13 mouse cellular contexts compared by ENCODE assay signal in genomic region chr9:35324571-35324970, GRCm38 (mm10). TPM values are rescaled to one million over a fixed set of nuclear protein-coding genes. Genes with fewer than 3 reads are reported as not detected.
DNase-seq lines count a peak whose midpoint lies in the region; ATAC-seq lines count a peak whose summit lies in the region.
"Had no signal": no experiment of that assay in that cellular context is flagged by ENCODE, and none has a peak within 500 bp of the region (broad histone marks: within the 10 kb centered on the region; RNA-seq: fewer than 3 reads in every experiment).

No protein-coding gene starts in this region.

- ATAC-seq in kidney, embryonic 16.5 days (ENCODE audit: low FRiP score, low TSS enrichment) = peak; percentile 50
- ATAC-seq in intestine, embryonic 15.5 days = peak; percentile 9; the same call in 1 of the 2 replicates
- ATAC-seq: forebrain, embryonic 13.5 days had no signal

- no peak overlapping the region for H3K9ac ChIP-seq in kidney, embryonic 16.5 days (replicated peaks; ENCODE audit: low read length)
- H3K9ac ChIP-seq in intestine, embryonic 15.5 days = no peak overlapping the region
- H3K9ac ChIP-seq: forebrain, embryonic 13.5 days; heart, embryonic 12.5 days; midbrain, embryonic 12.5 days had no signal

- no peak overlapping the region for H3K4me3 ChIP-seq in kidney, embryonic 16.5 days (ENCODE audit: low read length)
- no peak overlapping the region for H3K4me3 ChIP-seq in intestine, embryonic 15.5 days (replicated peaks)
- H3K4me3 ChIP-seq: forebrain, embryonic 13.5 days; heart, embryonic 12.5 days; midbrain, embryonic 12.5 days had no signal

- WGBS in kidney, embryonic 16.5 days = 31% methylated on average over 2 of the region's 2 CpGs
- 30% methylated on average over 2 of the region's 2 CpGs for WGBS in intestine, embryonic 15.5 days

- no peaks in the 10 kb centered on the region for H3K9me3 ChIP-seq in kidney, embryonic 16.5 days (ENCODE audit: low read length)
- no peaks in the 10 kb centered on the region for H3K9me3 ChIP-seq in intestine, embryonic 15.5 days
- H3K9me3 ChIP-seq: forebrain, embryonic 13.5 days; heart, embryonic 12.5 days; midbrain, embryonic 12.5 days had no signal

- no peaks in the 10 kb centered on the region for H3K36me3 ChIP-seq in kidney, embryonic 16.5 days (ENCODE audit: insufficient read depth, low read length)
- H3K36me3 ChIP-seq in intestine, embryonic 15.5 days = no peaks in the 10 kb centered on the region
- H3K36me3 ChIP-seq: heart, embryonic 12.5 days; midbrain, embryonic 12.5 days had no signal

- intact Hi-C loops in left cerebral cortex, postnatal 14 days (cut with DNase I) = no loop called here

- H3K4me1 ChIP-seq in kidney, embryonic 16.5 days (ENCODE audit: insufficient read depth, low read length) = peaks cover 20% of the 10 kb centered on the region
- peaks cover 18% of the 10 kb centered on the region for H3K4me1 ChIP-seq in intestine, embryonic 15.5 days (replicated peaks)

- no peak for DNase-seq in kidney, adult 9 months
- peak; percentile 65 for DNase-seq in Muller cell, postnatal 12 days (ENCODE audit: inconsistent ontology term)
- DNase-seq in mesoderm, embryonic 11.5 days (ENCODE audit: low read depth, low spot score) = peak; percentile 70
- no peak for DNase-seq in ovary, postnatal 14 days (ENCODE audit: low spot score)
- DNase-seq in left cerebral cortex, postnatal 14 days (ENCODE audit: low spot score in 2 of 2) = no peak
- no peak for DNase-seq in left cerebral cortex, adult 18-20 months (ENCODE audit: low spot score in 2 of 2)
- DNase-seq: cerebellum, adult 2 months; gastrocnemius, postnatal 14 days had no signal

- H3K27me3 ChIP-seq in kidney, embryonic 16.5 days (ENCODE audit: insufficient read depth, low read length) = peaks cover 2% of the 10 kb centered on the region; the same call in 1 of the 2 replicates
- H3K27me3 ChIP-seq in intestine, embryonic 15.5 days (replicated peaks) = no peaks in the 10 kb centered on the region
- H3K27me3 ChIP-seq: heart, embryonic 12.5 days had no signal

- no peak overlapping the region for H3K27ac ChIP-seq in kidney, embryonic 16.5 days (ENCODE audit: low read length)
- H3K27ac ChIP-seq in intestine, embryonic 15.5 days = no peak overlapping the region
- H3K27ac ChIP-seq: forebrain, embryonic 13.5 days; midbrain, embryonic 12.5 days had no signal

- H3K4me2 ChIP-seq in kidney, embryonic 16.5 days (replicated peaks; ENCODE audit: low read depth, low read length) = no peak overlapping the region
- no peak overlapping the region for H3K4me2 ChIP-seq in intestine, embryonic 15.5 days (replicated peaks)
- H3K4me2 ChIP-seq: forebrain, embryonic 13.5 days; heart, embryonic 12.5 days; midbrain, embryonic 12.5 days had no signal

RNA-seq across cellular contexts. Expression of gene Rpusd4, which starts 56.9 kb away (rescaled TPM):
- 33.5 and 33.7 TPM in 2 replicates for polyA plus RNA-seq in kidney, embryonic 16.5 days (2015; fragmentation: Nextera tagmentation; extraction: Ambion mirVana)
- 31.0 and 33.8 TPM in 2 replicates for polyA plus RNA-seq in intestine, embryonic 15.5 days (2015; fragmentation: Nextera tagmentation; extraction: Ambion mirVana)
- 1 to 10 TPM; 7.2 to 7.3 TPM for total RNA-seq in left cerebral cortex, postnatal 14 days (2021)
- total RNA-seq in left cerebral cortex, adult 18-20 months (2021) = 10 to 100 TPM in 1 of 2 experiments, 1 to 10 TPM in 1; 9.8 to 10.8 TPM

RNA-seq across cellular contexts. Expression of gene Fam118b, which starts 57.0 kb away (rescaled TPM):
- polyA plus RNA-seq in kidney, embryonic 16.5 days (2015; fragmentation: Nextera tagmentation; extraction: Ambion mirVana) = 36.3 and 39.8 TPM in 2 replicates
- 52.7 and 52.8 TPM in 2 replicates for polyA plus RNA-seq in intestine, embryonic 15.5 days (2015; fragmentation: Nextera tagmentation; extraction: Ambion mirVana)
- 10 to 100 TPM; 22.4 to 24.4 TPM for total RNA-seq in left cerebral cortex, postnatal 14 days (2021)
- 10 to 100 TPM; 20.3 to 25.2 TPM for total RNA-seq in left cerebral cortex, adult 18-20 months (2021)

Comparison
In these comparisons a context has a peak if more than half of its experiments do, and no peak if none do; other contexts are left out.
1. DNase-seq: peak in Muller cell, postnatal 12 days (single experiment) and mesoderm, embryonic 11.5 days (single experiment); none in kidney, adult 9 months (single experiment), ovary, postnatal 14 days (single experiment), left cerebral cortex, postnatal 14 days (0 of 2) and left cerebral cortex, adult 18-20 months (0 of 2).